Mouse (Mus musculus): ENCODE measurements around the gene Pphln1.

Gene Pphln1

DNA sequence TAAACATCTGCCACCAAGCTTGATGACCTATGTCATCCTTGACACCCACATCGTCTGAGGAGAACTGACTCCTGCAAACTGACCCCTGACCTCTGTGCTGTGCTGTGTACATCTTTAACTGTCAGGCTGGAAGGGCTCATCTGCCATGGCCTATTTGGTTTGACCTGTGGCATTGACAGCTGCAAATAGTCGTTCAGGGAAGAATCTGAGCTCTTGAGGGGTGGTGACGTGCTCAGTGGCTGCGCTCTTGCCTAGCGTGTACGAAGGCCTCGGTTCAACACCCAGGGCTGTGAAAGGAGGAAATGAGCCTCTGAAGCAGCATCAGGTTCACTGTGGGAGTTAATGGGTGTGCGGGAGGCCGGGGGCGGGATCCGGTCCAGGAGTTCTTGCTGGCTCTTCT is 35.7 kb downstream of the Pphln1 start:
- no peak for DNase-seq (ENCODE audit: low spot score in 2 of 2)

DNA sequence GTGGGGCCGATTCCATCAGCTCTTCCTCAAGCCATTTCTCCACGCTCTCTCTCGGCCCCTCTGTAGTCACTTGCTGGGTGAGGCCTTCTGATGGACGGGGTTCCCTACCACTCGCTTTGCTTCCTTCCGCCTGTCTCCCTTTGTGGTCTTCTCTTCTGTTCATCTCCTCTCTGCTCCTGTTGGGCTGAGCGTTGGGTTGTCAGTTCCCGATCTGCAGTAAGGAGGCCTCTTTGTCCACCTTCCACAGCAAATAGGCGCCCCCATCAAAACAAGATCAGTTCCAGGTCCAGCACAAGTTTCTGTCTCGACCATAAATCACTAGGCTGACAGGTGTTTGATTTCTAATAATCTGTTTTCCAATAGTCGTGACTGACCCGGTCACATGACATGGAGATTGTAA is 37.8 kb downstream of the Pphln1 start:
- DNase-seq (ENCODE audit: low spot score in 2 of 2), result no peak

DNA sequence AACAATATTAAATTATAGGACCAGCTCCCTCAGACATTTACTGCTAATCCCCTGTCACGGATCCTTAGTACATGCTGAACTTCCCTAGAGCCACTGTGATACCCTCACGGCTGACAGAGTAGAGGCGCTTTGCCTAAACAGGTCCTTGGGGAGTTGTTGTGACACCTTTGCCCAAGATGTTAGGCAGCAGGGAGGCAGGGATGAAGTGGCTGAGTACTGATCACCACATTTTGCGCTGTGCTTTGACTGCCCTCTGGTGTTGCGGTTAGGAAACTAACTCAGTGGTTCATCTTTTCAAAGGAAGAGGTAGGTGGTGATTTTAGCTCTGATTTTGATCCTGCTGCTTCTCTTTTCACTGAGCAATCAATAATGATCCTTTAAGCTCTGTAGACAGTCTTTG is 40.5 kb downstream of the Pphln1 start:
- peak; percentile 26 to 32 for DNase-seq (ENCODE audit: low spot score in 2 of 2)

DNA sequence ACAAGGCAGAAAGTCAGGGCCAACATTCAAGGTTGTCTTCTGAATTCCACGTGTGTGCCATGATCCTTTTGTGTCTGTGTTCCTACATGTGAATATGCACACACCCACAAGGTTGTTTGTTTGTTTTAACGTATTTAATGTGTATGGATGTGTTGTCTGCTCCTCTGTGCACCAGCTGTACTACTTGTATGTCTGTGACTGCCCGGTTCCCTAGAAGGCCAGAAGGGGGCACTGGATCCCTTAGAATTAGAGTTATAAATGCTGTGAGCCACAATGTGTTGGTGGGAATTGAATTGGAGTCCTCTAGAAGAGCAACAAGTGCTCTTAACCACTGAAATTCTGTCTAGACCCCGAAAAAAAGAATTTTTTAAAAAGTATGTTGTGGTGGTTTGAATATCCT is 44.1 kb downstream of the Pphln1 start:
- DNase-seq (ENCODE audit: low spot score in 2 of 2), result no peak

DNA sequence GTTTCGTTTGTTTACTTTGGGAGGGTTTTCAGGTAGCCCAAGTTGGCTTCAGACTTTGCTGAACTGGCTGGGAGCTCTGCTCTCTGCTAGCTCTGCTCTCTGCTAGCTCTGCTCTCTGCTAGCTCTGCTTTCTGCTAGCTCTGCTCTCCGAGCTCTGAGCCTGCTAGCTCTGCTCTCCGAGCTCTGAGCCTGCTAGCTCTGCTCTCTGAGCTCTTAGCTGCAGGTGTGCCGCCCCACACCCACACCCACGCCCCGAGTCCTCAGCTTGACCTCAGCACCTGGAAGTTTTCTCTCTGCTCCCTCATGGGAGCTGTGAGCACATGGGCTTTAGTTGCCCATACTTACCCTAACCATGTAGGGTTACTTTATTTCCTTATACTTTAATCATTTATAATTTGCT is 45.5 kb downstream of the Pphln1 start:
- no peak for DNase-seq (ENCODE audit: low spot score in 2 of 2)

DNA sequence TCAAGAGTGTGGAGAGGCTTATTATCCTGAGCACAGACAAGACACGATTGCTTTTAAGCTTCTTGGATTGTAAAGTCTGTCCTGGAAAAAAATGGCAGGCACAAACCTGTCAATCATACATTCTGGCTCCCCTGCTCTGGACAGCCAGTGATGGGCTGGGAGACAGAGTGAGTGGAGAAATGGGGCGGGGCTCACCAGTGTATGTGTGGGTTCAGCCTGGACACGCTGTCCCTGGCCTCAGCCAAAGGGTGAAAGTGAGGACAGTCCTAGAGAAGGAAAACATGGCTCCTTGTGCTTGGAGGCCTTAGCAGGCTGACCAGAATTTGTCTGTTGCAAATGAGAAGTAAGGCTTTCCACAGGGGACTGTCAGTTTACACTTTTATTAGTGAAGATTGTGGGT is 50.7 kb downstream of the Pphln1 start:
- DNase-seq (ENCODE audit: low spot score in 2 of 2), result no peak

DNA sequence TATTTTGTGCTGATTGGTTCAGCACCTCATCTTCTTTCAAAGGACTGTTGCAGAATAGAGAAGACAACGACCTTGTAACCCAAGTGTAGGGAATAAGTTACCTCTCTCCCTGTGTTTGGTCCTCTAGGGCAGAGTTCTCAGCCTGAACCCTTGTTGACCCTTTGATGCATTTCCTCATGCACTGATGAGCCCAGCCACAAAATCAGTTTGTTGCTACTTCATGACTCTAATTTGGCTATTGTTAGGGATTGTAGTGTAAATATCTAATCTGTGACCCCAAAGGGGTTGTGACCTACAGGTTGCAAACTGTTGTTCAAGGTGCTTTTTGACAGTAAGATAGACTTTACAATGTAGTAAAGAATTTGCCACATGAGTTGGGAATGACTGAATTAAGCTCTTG is 55.1 kb downstream of the Pphln1 start:
- no peak for DNase-seq (ENCODE audit: low spot score in 2 of 2)

DNA sequence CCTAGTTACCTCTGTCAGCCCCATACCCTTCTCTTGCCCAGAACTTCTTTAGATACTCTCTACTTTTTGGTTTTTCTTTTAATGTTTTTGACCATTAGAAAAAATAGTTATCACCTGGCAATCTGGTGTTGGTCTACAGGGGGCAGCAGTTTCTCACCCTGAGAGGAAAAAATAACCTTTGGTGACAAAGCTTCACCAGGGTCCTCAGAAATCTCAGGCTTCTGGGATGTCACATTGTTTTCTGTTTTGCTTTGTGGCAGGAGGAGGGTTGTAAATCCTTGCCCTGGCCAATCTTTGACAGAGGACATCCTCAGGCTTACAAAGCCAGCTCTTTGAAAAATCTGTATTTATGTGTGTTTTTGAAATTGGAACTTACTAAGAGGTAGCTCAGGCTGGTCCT is 57.9 kb downstream of the Pphln1 start:
- no peak for DNase-seq (ENCODE audit: low spot score in 2 of 2)

DNA sequence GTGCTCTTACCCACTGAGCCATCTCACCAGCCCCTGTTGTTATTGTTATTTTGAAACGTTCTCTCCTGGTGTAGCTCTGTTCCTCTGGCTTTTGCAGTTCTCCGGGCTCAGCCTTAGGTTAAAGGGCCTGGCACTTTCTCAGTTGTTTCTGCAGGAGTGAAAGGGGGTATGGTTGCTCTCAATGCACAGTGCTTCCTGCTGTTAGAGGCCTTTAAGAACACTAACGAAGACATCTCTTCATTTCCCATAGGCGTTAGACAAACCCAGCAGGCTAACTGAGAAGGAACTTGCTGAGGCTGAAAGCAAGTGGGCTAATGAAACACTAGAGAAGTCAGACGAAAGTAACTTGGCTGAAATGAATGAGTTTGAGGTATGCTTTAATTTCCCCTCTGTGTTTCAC is 61.3 kb downstream of the Pphln1 start:
- no peak for DNase-seq (ENCODE audit: low spot score in 2 of 2)

DNA sequence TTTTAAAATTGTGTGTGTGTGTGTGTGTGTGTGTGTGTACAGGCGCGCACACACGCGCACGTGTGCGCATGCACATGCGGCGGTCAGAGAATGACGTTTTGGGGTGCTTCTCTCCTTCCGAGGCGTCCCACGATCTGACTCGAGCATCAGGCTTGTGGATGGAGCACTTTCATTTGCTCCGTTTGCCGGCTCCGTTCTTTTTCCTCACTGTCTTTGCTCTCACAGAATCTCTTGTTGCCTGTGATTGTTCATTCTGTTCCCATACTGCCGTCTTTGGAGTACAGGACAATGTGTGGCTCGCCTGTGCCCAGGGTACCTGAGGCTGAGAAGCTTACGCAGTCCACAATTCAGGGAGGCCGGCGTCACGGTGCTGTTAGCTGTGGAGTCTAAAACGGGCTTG is 62.9 kb downstream of the Pphln1 start:
- DNase-seq (ENCODE audit: low spot score in 2 of 2), result no peak

DNA sequence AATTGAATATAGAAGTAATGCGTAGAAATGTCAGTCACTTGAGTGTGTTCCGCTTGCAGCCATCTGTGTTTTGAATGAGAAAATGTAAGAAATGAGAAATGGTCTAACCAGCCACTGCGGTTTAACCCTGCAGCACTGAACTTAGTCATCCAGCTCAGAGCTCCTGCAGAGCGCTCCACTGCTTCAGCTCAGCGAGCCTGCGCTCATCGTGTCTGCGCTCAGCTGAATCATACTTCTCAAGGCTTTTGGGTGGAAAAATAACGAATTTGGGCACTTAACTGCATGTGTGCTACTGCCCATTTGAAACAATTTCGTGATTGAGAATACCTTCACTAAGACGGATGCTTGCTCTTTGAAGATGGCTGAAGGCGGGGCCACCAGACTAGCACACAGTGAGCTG is 73.5 kb downstream of the Pphln1 start:
- no peak for DNase-seq (ENCODE audit: low spot score in 2 of 2)

DNA sequence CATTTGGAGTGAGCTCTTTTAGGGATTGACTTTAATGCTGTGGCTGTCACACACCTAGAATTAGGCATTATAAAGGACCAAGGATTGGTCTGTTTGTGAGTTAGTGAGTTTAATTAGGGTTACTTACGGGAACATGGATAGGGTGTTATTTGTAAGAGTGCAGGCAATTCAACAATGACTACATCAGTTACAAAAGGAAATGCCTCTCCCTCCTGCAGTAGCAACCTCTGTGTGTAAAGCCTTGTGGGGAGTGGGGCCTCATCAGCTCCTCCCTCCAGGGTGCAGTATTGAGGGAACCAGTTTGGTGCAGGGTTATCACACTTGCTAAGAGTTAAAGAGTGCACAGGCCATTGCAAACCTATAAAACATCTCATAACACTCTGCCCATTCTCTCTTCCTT is 73.9 kb downstream of the Pphln1 start:
- DNase-seq (ENCODE audit: low spot score in 2 of 2), result no peak

DNA sequence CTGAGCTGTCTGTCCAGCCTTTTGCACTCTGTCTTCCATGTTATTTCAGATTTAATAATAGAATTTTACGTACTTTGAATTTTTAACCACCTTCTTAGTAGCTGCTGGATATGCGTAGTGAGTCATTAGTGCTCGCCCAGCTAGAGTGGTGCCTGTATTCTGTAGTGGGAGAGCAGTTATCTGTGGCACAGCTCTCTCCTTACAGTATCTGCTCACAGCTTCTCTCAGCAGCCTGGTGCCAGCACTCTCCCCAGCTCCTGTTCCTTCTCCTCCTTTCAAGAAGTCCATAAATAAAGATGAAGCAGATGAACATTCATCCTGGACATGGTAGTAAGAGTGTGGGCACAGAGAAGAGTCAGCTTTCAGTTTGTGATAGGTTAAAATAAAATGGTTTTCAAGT is 76.1 kb downstream of the Pphln1 start:
- no peak for DNase-seq (ENCODE audit: low spot score in 2 of 2)

DNA sequence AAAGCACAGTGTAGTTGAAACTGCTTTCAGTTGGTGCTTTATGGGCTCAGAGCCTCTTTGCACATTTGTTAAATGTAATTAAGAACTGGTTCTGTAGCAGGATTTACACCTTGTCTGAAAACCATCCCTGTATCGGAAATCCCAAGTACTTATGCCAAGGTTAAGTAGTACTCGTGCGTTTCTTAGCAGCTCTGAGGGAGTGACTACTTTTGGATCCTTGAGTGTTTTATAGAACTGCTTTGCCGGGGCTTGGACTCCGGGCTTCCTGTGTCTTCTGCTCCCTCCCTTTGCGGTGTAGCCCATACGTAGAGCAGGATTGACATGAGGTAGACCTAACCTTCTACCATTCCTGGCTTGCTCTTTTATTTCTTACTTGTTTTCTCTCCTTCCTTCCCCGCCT is 77.5 kb downstream of the Pphln1 start:
- DNase-seq (ENCODE audit: low spot score in 2 of 2), result no peak

DNA sequence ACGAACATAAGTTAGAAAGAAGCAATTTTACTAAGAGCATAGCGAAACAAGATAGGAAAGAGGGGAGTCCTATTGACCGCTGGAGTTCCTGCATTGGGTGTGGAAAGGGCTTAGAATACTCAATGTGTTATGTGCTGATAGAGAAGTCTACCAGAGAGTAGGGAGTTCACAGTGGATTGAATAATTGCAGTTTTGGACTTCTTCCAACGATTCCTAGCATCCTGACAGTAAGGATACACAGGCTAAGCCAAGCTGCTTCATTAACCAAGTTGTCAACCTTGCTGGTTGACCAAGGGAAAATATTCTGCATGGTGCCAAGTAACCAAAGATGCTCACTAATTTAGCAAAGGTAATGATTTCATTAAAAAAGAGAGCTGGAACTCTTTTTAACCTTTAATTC is 79.6 kb downstream of the Pphln1 start:
- DNase-seq (ENCODE audit: low spot score in 2 of 2), result no peak

DNA sequence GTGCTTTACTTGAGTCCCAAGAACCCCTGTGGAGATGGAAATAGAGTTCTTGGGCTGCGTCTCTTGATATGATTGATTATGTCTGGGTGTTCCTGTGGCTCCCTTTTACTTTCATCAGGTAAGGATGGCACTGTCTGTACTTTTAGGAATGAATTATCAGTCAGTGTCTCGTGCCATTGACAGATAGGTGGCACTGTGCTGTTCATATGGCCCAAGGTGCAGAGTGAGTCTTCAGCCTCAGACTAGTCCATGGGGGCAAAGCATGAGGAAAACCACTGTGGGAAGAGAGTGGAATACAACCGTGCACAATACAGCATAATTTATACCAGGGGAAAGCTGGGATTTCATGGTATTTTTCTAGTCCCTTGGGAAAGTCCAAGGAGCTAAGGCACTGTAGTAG is 80.5 kb downstream of the Pphln1 start:
- DNase-seq (ENCODE audit: low spot score in 2 of 2), result no peak

DNA sequence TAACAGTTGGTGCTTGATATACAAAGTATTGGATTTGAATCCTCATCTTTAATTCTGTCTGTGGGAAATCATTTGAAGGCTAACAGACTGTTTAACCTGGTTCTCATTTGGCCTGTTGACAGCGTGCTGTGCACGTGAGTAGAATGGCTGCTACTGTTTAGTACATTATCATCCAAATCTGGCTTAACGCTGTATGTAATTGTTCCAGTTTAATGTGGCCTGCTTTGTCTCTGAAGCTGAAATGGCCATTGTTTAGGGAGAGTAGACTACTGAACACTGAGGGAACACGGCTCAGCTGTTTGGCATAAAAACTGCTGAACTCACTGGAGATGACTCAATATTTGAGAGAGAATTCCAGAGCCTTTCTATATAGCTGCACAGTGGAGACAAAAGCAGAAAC is 81.3 kb downstream of the Pphln1 start:
- no peak for DNase-seq (ENCODE audit: low spot score in 2 of 2)

DNA sequence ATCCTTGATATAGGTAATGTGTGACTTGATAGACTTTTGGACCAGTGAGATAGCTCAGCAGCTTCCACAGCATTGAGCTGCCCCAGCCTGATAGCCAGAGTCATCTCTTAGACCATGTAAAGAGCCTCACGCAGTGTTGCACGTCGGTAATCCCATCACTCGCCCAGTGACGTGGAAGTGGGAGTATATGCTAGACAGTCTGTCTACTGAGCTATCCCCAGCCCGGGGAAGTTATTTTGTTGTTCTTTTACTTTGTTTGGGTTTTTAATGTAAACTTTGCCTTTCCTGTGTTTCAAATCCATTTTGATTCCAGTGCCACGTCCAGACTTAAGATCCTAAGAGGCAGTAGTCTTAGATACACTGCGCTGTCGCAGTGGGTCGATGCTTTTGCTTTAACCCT is 83.0 kb downstream of the Pphln1 start:
- DNase-seq (ENCODE audit: low spot score in 2 of 2), result no peak

DNA sequence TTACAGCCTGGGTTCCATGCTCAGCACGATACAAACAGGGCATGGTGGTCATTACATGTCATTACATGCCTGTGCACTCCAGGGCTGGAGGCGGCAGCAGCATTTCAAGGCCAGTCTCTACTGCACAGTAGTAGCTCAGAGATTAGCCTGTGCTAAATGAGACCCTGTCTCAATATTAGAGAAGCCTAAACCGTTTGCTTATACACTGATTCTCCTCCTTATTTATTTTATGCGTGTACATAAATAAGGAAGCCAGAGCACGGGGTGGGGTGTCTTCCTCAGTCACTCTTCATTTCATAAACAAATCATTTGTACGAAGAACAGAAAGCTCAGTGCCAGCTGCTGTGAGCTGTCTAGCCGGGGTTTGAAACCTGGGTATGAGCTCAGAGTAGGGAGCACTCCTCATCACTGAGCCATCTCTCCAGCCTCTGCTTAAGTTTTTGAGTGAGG is 86.1 kb downstream of the Pphln1 start:
- no peak for DNase-seq (ENCODE audit: low spot score in 2 of 2)

DNA sequence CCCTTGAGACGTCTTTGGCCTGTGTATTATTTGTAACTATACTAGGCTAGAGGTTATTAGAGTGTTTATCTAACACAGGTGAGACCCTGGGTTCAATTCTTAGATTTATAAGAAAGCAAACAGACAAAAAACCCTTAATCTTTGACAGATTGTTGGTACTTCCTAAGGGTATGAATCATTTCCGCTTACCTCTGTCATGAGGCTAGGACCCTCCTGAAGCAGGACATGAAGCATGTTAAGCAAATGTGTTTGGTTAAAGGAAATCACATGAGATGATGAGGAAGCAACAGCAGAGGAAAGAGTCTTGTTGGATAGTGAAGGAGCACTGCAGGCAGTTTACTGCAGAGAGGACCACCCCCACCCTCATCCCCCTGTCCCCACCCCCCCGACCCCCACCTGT is 87.1 kb downstream of the Pphln1 start:
- DNase-seq (ENCODE audit: low spot score in 2 of 2), result no peak

DNA sequence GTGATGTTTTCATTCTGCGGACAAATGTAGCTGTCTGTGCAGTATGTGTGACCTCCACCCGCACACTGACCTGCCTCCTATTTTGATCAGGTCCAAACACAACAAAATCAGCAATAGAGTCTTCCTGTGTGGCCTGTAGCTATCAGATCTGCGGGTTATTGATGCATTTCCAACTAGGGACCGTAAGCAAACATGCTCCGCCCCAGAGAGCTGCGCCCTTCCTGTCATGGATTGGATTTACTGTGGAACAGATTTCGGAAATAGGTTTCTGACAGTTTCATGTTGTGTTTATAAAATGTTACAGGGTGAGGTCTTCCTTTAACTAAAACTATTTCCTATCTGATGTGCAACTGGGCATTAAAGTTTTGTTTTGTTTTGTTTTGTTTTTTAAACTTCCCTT is 87.9 kb downstream of the Pphln1 start:
- no peak for DNase-seq (ENCODE audit: low spot score in 2 of 2)

DNA sequence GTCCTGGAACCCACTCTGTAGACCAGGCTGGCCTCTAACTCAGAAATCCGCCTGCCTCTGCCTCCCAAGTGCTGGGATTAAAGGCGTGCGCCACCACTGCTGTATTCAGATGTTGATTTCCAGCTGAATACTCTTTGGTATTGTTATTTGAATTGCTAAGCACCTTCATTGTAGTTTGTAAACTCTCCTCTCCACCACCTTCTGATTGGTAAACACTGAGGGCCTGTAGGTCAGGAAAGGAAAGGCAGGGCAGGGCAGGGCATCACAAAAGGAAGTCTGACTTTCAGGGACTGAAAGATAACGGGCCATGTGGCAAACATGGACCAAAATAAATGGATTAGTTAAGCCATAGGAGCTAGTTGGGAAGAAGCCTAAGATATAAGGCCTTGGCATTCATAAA is 91.4 kb downstream of the Pphln1 start:
- no peak for DNase-seq (ENCODE audit: low spot score in 2 of 2)

DNA sequence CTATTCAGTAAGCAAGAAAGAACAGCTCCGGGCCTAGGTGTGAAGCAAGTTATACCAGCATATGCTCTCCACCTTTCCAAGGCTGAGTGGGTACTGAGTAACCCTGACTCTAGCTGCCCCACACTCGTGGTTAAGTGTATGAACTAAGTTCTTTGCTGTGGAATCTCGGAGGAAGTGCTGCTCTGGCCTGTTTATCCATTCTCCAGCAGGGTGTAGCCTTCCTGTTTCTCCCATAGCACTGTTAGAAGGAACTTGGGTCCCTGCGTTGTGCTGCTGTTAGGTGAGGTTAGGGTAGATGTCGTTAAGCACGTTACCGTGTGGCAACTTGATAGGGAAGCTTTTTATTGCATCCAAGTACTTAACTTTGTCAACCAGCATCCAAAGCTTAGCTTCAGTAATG is 96.5 kb downstream of the Pphln1 start:
- DNase-seq (ENCODE audit: low spot score in 2 of 2), result no peak

DNA sequence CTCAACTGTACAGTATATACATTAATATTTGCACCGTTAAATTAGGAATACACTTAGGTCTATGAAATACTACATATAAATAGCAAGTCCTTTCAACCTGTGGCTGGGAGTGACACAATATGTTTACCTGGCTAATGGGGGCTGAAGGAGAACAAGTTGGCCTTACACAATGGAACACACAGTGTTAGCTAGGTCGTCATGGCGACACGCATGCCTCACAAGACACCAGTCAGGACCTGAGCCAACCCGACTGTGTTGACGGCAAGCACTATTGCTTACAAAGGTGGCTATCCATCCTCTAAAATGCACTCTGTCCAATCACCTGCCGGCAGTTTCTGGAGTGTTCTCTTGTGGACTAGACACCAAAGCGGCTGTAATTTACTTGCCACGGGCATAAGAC is 101.7 kb downstream of the Pphln1 start:
- no peak for DNase-seq (ENCODE audit: low spot score in 2 of 2)

DNA sequence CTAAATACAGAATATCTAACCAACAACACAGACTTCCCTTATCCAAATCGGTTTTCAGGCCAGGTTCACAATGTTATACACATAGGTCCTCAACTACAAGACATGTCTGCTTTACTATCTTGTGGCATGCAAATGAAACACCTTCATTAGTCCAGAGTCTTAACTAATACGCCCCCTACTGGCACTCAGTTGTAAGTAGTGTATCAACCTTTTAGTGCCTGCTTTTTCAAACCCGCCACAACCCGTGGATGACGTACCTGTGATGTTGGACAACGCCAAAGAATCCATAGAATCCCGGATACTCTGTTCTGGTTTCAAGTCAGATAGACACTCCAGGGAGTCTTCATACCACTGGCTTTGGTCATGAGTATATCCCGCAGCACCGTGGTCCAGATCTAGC is 104.6 kb downstream of the Pphln1 start:
- no peak for DNase-seq (ENCODE audit: low spot score in 2 of 2)
